Comparison of ENCODE assay signal across 11 mouse cellular contexts in the genomic region with DNA sequence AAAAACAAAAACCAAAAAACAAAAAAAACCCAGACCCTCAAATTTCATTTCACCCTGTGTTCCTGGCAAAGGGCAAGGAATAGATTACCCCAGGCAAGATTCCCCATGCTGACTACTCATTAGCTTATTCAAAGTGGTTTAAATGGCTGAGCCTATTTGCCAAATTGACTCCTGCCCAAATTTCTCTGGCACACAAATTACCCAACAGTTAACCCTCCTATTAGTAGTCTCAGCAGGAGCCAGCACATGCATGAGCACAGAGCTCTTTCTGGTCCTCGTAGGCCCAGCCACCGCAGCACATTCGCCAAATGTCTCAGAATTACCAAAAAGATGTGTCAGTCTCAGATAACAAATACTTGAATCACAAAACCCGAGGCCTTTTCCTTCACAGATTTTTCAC.
DNase-seq lines count a peak whose midpoint lies in the region; ATAC-seq lines count a peak whose summit lies in the region.
"Had no signal": no experiment of that assay in that cellular context is flagged by ENCODE, and none has a peak within 500 bp of the region (broad histone marks: within the 10 kb centered on the region; RNA-seq: fewer than 3 reads in every experiment).

No protein-coding gene starts in this region.

- no peaks in the 10 kb centered on the region for H3K4me1 ChIP-seq in embryonic facial prominence, embryonic 14.5 days (ENCODE audit: control insufficient read depth, insufficient read depth, low read length)
- peaks cover 12% of the 10 kb centered on the region for H3K4me1 ChIP-seq in embryonic facial prominence, embryonic 10.5 days
- no peaks in the 10 kb centered on the region for H3K4me1 ChIP-seq in kidney, embryonic 16.5 days (ENCODE audit: insufficient read depth, low read length)
- H3K4me1 ChIP-seq: heart, embryonic 15.5 days had no signal

- no peak overlapping the region for H3K4me3 ChIP-seq in embryonic facial prominence, embryonic 14.5 days (ENCODE audit: low read depth, low read length)
- no peak overlapping the region for H3K4me3 ChIP-seq in embryonic facial prominence, embryonic 10.5 days
- no peak overlapping the region for H3K4me3 ChIP-seq in kidney, embryonic 16.5 days (ENCODE audit: low read length)
- H3K4me3 ChIP-seq: embryonic facial prominence, embryonic 12.5 days; heart, embryonic 15.5 days had no signal

- DNase-seq in embryonic facial prominence, embryonic 14.5 days (ENCODE audit: low spot score) = peak; percentile 31
- no peak for DNase-seq in embryonic facial prominence, embryonic 10.5 days (ENCODE audit: low spot score)
- peak; percentile 83 to 84 for DNase-seq in right cerebral cortex, postnatal 10 days (ENCODE audit: low spot score in 2 of 2)
- no peak for DNase-seq in right cerebral cortex, postnatal 14 days
- DNase-seq in layer of hippocampus, adult 8-10 months (ENCODE audit: low spot score in 2 of 2) = peak; percentile 76 to 80
- DNase-seq in B cell, adult 2 months = no peak
- DNase-seq: lung, postnatal 10 days had no signal

- no peak overlapping the region for H3K9ac ChIP-seq in embryonic facial prominence, embryonic 14.5 days (ENCODE audit: low read depth, low read length)
- no peak overlapping the region for H3K9ac ChIP-seq in kidney, embryonic 16.5 days (replicated peaks; ENCODE audit: low read length)
- H3K9ac ChIP-seq: embryonic facial prominence, embryonic 12.5 days; heart, embryonic 15.5 days had no signal

- no peaks in the 10 kb centered on the region for H3K27me3 ChIP-seq in embryonic facial prominence, embryonic 14.5 days (replicated peaks; ENCODE audit: control insufficient read depth, insufficient read depth, low read length)
- H3K27me3 ChIP-seq in embryonic facial prominence, embryonic 10.5 days (replicated peaks; ENCODE audit: low read depth, poor library complexity, severe bottlenecking) = no peaks in the 10 kb centered on the region
- H3K27me3 ChIP-seq in kidney, embryonic 16.5 days (ENCODE audit: insufficient read depth, low read length) = no peaks in the 10 kb centered on the region
- H3K27me3 ChIP-seq: embryonic facial prominence, embryonic 12.5 days; heart, embryonic 15.5 days had no signal

- no peaks in the 10 kb centered on the region for H3K36me3 ChIP-seq in embryonic facial prominence, embryonic 14.5 days (ENCODE audit: control insufficient read depth, insufficient read depth, low read length)
- H3K36me3 ChIP-seq in embryonic facial prominence, embryonic 10.5 days (replicated peaks) = no peaks in the 10 kb centered on the region
- H3K36me3 ChIP-seq in kidney, embryonic 16.5 days (ENCODE audit: insufficient read depth, low read length) = no peaks in the 10 kb centered on the region
- H3K36me3 ChIP-seq: embryonic facial prominence, embryonic 12.5 days; heart, embryonic 15.5 days had no signal

- H3K27ac ChIP-seq in embryonic facial prominence, embryonic 14.5 days (replicated peaks; ENCODE audit: low read depth, low read length) = no peak overlapping the region
- H3K27ac ChIP-seq in embryonic facial prominence, embryonic 10.5 days (replicated peaks) = no peak overlapping the region; the same call in 1 of the 2 replicates
- H3K27ac ChIP-seq in kidney, embryonic 16.5 days (ENCODE audit: low read length) = no peak overlapping the region
- H3K27ac ChIP-seq: embryonic facial prominence, embryonic 12.5 days; heart, embryonic 15.5 days had no signal

- no peak for ATAC-seq in embryonic facial prominence, embryonic 14.5 days (ENCODE audit: low read depth)
- no peak for ATAC-seq in kidney, embryonic 16.5 days (ENCODE audit: low FRiP score, low TSS enrichment)
- no peak for ATAC-seq in erythroid progenitor cell, adult 5-6 weeks (replicated peaks; ENCODE audit: low FRiP score, poor library complexity, severe bottlenecking)

- WGBS in embryonic facial prominence, embryonic 14.5 days = 34% methylated on average over 4 of the region's 4 CpGs
- 28% methylated on average over 4 of the region's 4 CpGs for WGBS in embryonic facial prominence, embryonic 10.5 days
- 55% methylated on average over 4 of the region's 4 CpGs for WGBS in kidney, embryonic 16.5 days

- no peak overlapping the region for H3K4me2 ChIP-seq in embryonic facial prominence, embryonic 14.5 days (ENCODE audit: low read depth, low read length)
- no peak overlapping the region for H3K4me2 ChIP-seq in kidney, embryonic 16.5 days (replicated peaks; ENCODE audit: low read depth, low read length)
- H3K4me2 ChIP-seq: embryonic facial prominence, embryonic 12.5 days; heart, embryonic 15.5 days had no signal

- H3K9me3 ChIP-seq in embryonic facial prominence, embryonic 14.5 days (ENCODE audit: control insufficient read depth, low read length) = no peaks in the 10 kb centered on the region
- H3K9me3 ChIP-seq in embryonic facial prominence, embryonic 10.5 days = no peaks in the 10 kb centered on the region
- H3K9me3 ChIP-seq in kidney, embryonic 16.5 days (ENCODE audit: low read length) = no peaks in the 10 kb centered on the region
- H3K9me3 ChIP-seq: embryonic facial prominence, embryonic 12.5 days; heart, embryonic 15.5 days had no signal

Comparison
In these comparisons a context has a peak if more than half of its experiments do, and no peak if none do; other contexts are left out.
1. DNase-seq: peak in embryonic facial prominence, embryonic 14.5 days (single experiment), right cerebral cortex, postnatal 10 days (2 of 2) and layer of hippocampus, adult 8-10 months (2 of 2); none in embryonic facial prominence, embryonic 10.5 days (single experiment), right cerebral cortex, postnatal 14 days (single experiment) and B cell, adult 2 months (0 of 2).